20 mouse cellular contexts compared by ENCODE assay signal in the genomic region with DNA sequence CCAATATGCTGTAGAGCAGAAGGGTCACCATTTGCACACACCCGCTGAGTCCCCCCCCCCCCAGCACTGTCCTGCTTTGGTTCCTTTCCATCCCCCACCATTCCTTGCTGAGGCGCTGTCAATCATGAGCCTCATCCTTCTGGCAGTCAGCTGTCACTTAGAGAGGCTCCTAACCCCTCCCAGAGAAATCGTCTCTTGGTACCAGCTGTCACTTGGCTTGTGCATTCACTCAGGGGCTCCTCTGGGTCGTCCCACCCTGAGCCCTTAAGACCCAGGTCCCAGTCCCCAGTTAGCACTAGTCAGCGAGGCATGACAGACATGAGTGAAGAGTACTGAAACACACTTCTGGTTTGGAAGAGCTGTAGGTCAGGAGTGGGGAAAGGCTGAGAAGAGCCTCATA. TPM values are rescaled to one million over a fixed set of nuclear protein-coding genes. Genes with fewer than 3 reads are reported as not detected.
"Had no signal": no experiment of that assay in that cellular context is flagged by ENCODE, and none has a peak within 500 bp of the region (broad histone marks: within the 10 kb centered on the region; RNA-seq: fewer than 3 reads in every experiment).

No protein-coding gene starts in this region.

- DNase-seq: kidney, adult 11 months; kidney, adult 9 months; kidney, postnatal 36 days; lung, embryonic 14.5 days; right cerebral cortex, postnatal 4 days; spleen, adult 18-20 months; thymus, adult 18-20 months had no signal

- H3K4me2 ChIP-seq: limb, embryonic 12.5 days; lung, embryonic 14.5 days; midbrain, embryonic 12.5 days had no signal

- H3K9ac ChIP-seq: limb, embryonic 12.5 days; liver, embryonic 14.5 days; lung, embryonic 14.5 days; midbrain, embryonic 12.5 days had no signal

- H3K4me3 ChIP-seq: limb, embryonic 12.5 days; midbrain, embryonic 12.5 days had no signal

- H3K27ac ChIP-seq: kidney, postnatal 0 days; limb, embryonic 12.5 days; liver, embryonic 14.5 days; midbrain, embryonic 12.5 days had no signal

- ATAC-seq: hindbrain, embryonic 16.5 days; midbrain, embryonic 16.5 days had no signal

- H3K36me3 ChIP-seq: limb, embryonic 12.5 days; midbrain, embryonic 12.5 days had no signal

- H3K9me3 ChIP-seq: limb, embryonic 12.5 days; midbrain, embryonic 12.5 days had no signal

- H3K4me1 ChIP-seq: limb, embryonic 12.5 days; midbrain, embryonic 12.5 days had no signal

RNA-seq across cellular contexts. Expression of gene Slc34a1, which starts 26.2 kb away (rescaled TPM):
- total RNA-seq: layer of hippocampus, adult 18-20 months; layer of hippocampus, postnatal 10 days; left cerebral cortex, adult 18-20 months; left cerebral cortex, postnatal 10 days; megakaryocyte-erythroid progenitor cell, adult 5-6 weeks had no signal
- polyA plus RNA-seq: hindbrain, embryonic 16.5 days; intestine, embryonic 14.5 days; limb, embryonic 12.5 days; lung, embryonic 14.5 days; midbrain, embryonic 16.5 days; stomach, embryonic 14.5 days had no signal

RNA-seq across cellular contexts. Expression of gene Pfn3, which starts 43.3 kb away (rescaled TPM):
- total RNA-seq: left cerebral cortex, adult 18-20 months; megakaryocyte-erythroid progenitor cell, adult 5-6 weeks had no signal
- polyA plus RNA-seq: intestine, embryonic 14.5 days; kidney, postnatal 0 days; limb, embryonic 12.5 days; liver, embryonic 14.5 days; lung, embryonic 14.5 days; midbrain, embryonic 12.5 days; stomach, embryonic 14.5 days had no signal
